Mouse (Mus musculus): ENCODE results near the gene Chrna1.
"Not testable (repeated sequence)": the region's sequence is repeated elsewhere in the genome, so short reads cannot be mapped to it uniquely, and the experiment has no call there.

Chrna1 gene

GRCm38 (mm10) chr2:73557956-73558355 lies 22.2 kb downstream of the Chrna1 start:
- no peak for DNase-seq (ENCODE audit: low spot score in 2 of 2)

DNA sequence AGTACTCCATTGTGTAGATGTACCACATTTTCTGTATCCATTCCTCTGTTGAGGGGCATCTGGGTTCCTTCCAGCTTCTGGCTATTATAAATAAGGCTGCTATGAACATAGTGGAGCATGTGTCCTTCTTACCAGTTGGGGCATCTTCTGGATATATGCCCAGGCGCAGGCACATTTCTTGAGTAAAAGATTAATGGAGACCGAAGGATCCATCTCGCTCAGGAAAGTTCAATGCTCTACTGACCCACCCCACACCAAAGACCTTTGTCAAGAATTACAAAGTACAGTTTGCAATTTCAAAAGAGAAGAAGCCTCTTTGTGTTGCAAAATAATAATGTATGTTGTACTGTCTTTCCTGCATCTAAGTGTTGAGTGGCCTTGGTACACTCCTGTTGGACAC lies 23.1 kb downstream of the Chrna1 start:
- not testable (repeated sequence) for DNase-seq (ENCODE audit: low spot score in 2 of 2)

GRCm38 (mm10) chr2:73554389-73554788 lies 25.7 kb downstream of the Chrna1 start:
- no peak for DNase-seq (ENCODE audit: low spot score in 2 of 2)

GRCm38 (mm10) chr2:73552926-73553325 lies 27.2 kb downstream of the Chrna1 start:
- DNase-seq (ENCODE audit: low spot score in 2 of 2), result no peak

DNA sequence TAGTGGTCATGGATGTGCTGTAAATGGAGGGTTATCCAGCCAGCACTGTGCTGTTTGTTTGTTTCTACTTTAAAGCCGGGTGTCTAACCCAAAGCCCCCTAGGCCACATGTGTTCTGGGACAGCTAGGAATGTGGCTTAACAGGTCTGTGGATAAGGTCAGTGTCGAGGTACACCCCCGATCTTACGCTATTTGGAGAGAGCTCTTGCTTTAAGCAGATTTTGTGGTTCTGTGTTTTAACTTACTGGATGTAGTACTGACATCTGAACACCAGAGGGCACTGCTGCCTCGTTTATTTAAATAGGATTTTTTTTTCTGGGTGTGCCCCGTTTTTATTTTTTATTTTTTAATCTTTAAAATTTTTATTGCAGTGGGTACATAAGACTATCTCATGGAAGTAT lies 29.4 kb downstream of the Chrna1 start:
- DNase-seq (ENCODE audit: low spot score in 2 of 2), result no peak

- no peak for DNase-seq (ENCODE audit: low spot score in 2 of 2)
Observed at GRCm38 (mm10) chr2:73548542-73548941, 31.6 kb downstream of the Chrna1 start.

DNA sequence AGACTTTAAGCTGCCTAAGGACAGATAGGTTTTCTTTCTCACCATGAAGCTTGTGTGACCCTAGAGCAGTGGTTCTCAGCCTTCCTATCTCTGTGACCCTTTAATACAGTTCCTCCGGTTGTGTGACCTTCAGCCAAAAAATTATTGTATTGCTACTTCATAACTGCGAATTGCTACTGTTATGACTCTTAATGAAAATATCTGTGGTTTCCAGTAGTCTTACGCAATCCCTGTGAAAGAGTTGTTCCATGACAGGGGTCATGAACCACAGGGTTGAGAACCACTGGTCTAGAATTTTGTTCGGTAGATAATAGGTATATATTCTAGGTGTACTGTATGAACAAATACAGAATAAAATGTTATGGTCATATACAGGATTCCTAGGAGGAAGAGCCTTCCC lies 32.9 kb downstream of the Chrna1 start:
- no peak for DNase-seq (ENCODE audit: low spot score in 2 of 2)

GRCm38 (mm10) chr2:73545556-73545955 lies 34.6 kb downstream of the Chrna1 start:
- no peak for DNase-seq (ENCODE audit: low spot score in 2 of 2)

DNA sequence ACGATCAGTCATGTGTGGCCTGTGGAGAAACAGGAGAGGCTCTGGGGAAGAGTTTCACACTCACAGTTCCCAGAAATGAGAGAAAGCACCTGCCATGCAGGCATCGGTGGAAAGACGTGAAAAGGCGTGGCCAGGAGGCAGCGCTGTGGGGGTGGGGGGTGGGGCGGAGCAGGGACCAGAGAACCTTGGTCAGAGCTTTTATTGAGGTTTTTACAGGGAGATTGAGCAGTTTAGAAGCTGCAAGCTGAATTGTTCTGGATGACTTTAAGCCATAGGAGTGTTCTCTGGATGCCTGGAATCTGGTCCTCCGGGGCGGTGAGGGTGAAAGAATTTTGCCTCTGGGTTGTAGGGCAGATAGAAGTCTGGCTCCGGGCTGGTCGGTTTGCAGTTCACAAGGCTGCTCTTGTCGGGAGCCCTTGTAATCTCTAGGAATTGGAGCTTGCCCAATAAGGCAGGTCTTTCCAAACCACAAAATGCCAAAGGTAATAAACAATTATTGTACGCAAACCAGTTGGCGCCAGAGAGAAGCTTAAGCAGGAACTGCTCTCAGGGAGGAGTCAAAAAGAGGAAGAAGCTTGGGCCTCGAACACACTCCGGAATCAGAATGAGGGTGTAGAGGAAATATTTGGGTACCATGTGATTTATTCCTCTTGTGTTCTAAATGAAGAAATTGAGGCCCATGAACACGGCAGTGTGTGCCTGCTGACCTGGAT lies 39.5 kb downstream of the Chrna1 start:
- DNase-seq (ENCODE audit: low spot score in 2 of 2), result no peak

- DNase-seq (ENCODE audit: low spot score in 2 of 2), result no peak
Observed at GRCm38 (mm10) chr2:73539697-73540096, 40.4 kb downstream of the Chrna1 start.

GRCm38 (mm10) chr2:73539141-73539540 lies 41.0 kb downstream of the Chrna1 start:
- no peak for DNase-seq (ENCODE audit: low spot score in 2 of 2)

DNA sequence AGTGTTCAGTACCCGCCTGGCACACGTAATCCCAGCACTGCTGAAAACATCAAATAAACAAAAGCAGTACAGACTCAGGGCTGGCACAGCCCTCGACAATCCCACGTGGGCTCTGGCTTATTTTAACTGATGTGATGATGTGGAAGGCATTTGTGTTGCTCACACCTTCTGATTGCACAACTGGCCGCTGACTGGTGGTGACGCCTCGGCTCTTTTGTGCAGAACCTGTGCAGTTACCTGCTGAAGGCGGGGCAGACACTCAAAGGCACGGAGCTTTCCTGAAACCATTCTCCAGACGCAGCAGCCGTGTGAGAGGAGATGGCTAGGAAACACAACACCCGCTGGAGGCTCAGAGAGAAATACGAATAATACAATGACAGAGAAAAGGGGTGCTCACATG lies 41.5 kb downstream of the Chrna1 start:
- DNase-seq (ENCODE audit: low spot score in 2 of 2), result no peak

DNA sequence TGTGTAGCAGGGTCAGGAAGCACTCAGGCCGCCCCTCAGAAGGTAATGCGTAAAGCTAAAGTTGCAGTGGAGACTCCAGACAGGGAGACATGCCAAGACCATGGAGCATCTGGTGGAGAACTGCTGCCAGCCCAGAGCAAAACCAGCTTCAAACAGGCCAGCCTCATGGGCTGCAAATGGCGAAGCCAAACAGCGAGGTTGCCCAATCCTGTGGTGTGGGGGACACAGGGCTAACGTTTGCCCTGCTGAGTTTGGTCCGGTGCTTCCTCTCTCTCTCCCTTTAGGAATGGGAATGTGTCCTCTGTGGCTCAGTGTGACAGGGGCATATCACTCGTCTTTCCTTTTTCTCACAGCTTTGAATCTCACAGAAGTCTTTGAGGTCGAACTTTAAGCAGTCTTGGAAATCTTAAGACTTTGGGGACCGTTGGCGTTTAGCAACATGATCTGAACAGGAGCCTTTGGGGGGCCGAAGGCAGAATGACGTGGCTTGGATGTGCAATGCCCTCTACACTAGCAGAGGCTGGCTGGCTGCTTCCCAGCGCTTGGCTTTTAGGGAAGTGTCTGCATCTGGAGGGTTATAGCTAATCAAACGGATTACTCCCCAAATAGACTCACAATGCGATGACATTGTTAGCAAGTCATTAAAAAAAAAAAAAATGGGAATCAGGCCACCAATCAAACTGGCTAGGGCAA lies 43.9 kb downstream of the Chrna1 start:
- DNase-seq (ENCODE audit: low spot score in 2 of 2), result no peak

DNA sequence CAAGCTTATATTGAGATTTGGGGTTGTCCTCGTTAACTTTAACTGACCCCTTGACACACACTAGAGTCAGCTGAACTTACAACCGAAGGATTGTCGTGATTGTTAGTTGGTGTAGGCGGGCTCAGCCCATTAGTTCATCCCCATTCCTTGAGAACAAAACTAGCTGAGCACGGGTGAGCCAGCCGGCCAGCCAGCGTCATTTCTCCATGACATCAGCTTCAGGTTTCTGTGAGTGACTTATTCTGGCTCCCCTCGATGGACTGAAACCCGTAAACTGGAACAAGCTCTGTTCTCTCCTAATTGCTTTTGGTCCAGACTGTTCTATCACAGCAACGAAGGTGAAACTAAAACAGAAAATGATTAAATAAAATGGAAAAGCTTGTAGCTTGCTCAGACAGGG lies 45.4 kb downstream of the Chrna1 start:
- DNase-seq (ENCODE audit: low spot score in 2 of 2), result no peak

DNA sequence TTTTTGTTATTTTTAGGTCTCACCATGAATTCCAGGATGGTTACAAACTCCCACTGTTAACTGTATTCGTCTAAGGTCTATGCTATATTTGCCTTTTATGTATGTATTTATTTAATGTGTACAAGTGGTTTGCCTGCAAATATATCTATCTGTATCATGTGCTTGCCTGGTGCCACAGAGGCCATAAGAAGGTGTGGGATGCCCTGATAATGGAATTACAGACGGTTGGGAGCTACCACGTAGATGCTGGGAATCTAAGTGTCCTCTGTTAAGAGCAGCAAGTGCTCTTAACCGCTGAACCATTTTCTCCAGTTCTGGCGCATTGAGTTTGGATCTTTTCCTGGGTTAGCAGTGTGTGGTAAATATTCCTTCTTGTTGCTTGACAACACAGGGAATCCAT lies 49.7 kb downstream of the Chrna1 start:
- no peak for DNase-seq (ENCODE audit: low spot score in 2 of 2)

DNA sequence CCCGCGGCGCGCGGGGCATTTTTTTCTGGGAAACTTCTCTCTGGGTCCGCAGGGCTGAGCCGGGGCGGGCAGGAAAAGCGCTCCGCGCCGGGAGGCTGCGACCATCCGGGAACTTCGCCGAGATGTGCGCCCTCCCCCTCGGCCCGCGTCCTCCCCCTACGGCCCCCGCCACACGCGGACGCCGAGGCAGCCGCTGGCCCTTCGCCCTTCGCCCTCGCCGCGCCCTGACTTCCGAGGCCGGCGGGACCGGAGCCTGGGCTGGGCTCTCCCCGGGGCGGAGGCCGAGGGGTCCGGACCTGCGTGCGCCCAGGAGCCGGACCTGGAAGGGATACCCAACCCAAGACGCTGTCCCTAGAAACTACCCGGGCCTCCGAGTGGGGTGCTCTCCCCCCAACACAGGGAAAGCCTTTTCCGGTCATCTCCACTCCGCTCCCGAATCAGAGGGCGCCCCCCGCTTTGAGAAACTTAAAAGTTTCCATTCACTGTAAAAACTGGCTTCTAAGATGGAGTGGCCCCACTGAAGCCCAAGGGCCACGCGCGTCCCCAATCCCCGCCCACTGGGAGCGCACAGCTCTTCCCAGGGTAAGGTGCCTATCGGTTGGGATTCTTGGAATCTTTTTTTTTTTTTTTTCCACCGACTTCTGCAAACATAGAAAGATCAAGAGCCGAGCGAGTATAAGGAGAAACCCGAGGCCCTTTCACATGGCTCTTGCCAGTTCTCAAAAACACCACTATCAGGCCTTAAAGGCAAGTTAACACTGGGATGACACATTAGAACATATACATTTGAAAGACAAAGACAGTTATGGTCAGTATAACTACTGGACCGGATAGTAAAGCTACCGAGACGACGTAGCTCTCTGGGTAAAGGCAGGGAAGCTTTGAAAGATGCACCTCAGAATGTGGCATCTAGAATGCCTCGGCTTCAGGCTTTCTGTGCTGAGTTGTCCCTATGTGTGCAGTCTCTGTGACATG lies 50.5 kb downstream of the Chrna1 start, which contains the start of gene Wipf1:
Gene Wipf1, minus strand, starts transcription at position 379 of the 975 bp plus-strand sequence.
- peak; percentile 54 to 73 for DNase-seq (ENCODE audit: low spot score in 2 of 2)

- DNase-seq (ENCODE audit: low spot score in 2 of 2), result peak in 1 of 2 experiments; percentile 19
Observed at GRCm38 (mm10) chr2:73528516-73529355, 51.4 kb downstream of the Chrna1 start.

DNA sequence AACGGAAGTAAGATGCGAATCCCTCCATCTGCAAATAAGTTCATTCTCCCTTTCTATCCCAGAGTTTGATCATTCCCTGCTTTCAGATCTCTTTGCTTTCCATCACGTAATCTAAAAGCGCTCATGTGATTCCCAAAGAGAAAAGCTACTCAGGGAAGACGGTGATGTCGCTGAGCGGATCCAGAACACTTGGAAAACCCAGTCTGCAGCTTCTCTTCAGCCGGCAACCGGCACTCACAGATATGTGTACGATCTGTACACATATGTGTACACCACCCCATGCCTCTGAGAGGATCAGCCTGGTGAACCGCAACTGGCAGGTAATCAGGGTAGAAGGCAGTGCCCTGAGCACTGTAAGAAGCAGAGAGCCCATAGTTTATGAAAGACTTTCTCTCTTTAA lies 52.2 kb downstream of the Chrna1 start:
- DNase-seq (ENCODE audit: low spot score in 2 of 2), result no peak

DNA sequence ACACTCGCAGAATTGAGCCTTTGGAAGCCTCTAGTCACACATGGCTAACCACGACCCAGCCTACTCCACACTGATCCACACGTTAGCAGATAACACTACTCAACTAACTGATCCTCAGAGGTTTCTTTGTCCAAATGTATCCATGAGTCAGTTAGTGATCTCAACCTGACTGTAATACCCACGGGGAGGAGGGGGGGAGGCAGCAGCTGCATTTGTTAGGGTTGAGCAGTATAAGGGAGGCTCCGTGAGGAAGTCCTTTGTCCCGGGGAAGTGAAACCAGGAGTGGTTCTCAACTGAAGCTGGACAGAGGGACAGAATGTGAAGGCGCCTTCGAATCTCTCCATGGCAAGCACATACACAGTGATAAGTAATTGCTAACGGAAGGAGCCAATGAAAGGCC lies 53.4 kb downstream of the Chrna1 start:
- no peak for DNase-seq (ENCODE audit: low spot score in 2 of 2)

DNA sequence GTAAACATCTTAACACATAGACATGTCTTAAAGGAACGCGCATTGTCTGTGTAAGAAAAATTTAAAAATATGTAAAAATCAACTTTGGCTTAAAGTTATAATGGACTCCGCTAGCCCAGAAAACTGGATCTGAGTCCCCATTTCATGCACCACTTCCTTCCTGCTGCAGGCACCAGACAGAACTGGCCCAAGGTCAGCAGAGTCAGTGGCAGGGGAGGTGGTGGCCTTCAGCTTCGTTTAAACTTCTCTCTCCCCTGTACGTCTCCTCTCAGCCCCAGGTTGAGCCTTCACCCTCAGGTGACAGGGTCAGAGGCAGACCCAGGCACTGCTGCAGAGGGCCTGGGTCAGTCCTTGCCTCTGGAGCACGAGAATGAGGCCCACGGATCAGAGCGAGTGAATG lies 57.2 kb downstream of the Chrna1 start:
- no peak for DNase-seq (ENCODE audit: low spot score in 2 of 2)

DNA sequence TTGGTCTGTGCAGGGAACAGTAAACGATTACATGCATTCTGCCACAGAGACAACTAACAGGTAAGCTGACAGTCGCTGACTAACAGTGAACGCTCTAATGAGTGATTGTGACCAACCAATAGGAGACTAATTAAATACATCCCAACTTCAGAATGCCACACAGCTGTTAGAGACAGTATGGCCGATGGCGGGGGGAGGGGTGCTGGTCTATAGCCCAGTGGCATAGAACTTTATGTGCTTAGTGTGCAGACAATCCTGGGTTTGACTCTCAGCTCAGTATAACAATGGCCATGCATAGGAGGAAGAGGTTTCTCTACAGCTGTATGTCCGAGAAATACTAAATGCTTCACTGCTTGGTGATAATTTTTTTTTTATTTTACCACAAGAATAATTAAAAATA lies 57.8 kb downstream of the Chrna1 start:
- DNase-seq (ENCODE audit: low spot score in 2 of 2), result no peak

All from cerebellum, postnatal 4 days (tissue).